Mouse (Mus musculus): ENCODE measurements at regions not wholly inside any gene's neighbourhood (a gene's known extent, or its start where the extent isn't known, plus 50 kb on each side); places are given as distances from the start of the nearest gene placed in this dataset.

- Histone ChIP-seq H3K4me1 (ENCODE audit: insufficient read depth) (no peaks in the 10 kb centered on the region), H3K4me3 (ENCODE audit: low read depth, low read length) (no peak overlapping the region), H3K27me3 (ENCODE audit: insufficient read depth, low read length) (no peaks in the 10 kb centered on the region), H3K36me3 (replicated peaks; ENCODE audit: insufficient read depth, low read length) (no peaks in the 10 kb centered on the region), H3K27ac (ENCODE audit: low read depth) (no peak overlapping the region), H3K4me2 (ENCODE audit: low read depth, low read length) (no peak overlapping the region), H3K9me3 (ENCODE audit: low read length) (peaks cover 6% of the 10 kb centered on the region; the same call in 1 of the 2 replicates), H3K9ac (replicated peaks) (no peak overlapping the region)
- WGBS (ENCODE audit: insufficient replicate concordance): 34% methylated on average over 9 of the region's 9 CpGs
- TF ChIP-seq CTCF (IDR thresholded peaks at IDR 0.05; ENCODE audit: low read depth) (peak; percentile 37), EP300 (IDR thresholded peaks at IDR 0.05; ENCODE audit: low read depth) (no peak)
- DNase-seq: no peak
- ATAC-seq: no peak
Measured at GRCm38 (mm10) chr6:60555590-60556235, 273.9 kb downstream of the Snca start.

All from liver, postnatal 0 days (tissue).